Mouse (Mus musculus) kidney, adult 11 months (tissue): ENCODE results near the gene Camk1d.

Source experiments
- DNase-seq: peaks from one replicate; pipeline ENCODE4 v3.0.0; 2022

Gene Camk1d

GRCm38 (mm10) chr2:5658000-5658399, 56.3 kb downstream of the Camk1d start:
- DNase-seq: no peak

- no peak for DNase-seq
Observed at GRCm38 (mm10) chr2:5656326-5656725, 58.0 kb downstream of the Camk1d start.

- no peak for DNase-seq
Observed at GRCm38 (mm10) chr2:5652071-5652470, 62.2 kb downstream of the Camk1d start.

GRCm38 (mm10) chr2:5651285-5651870, 62.9 kb downstream of the Camk1d start:
- no peak for DNase-seq

GRCm38 (mm10) chr2:5649226-5649625, 65.1 kb downstream of the Camk1d start:
- no peak for DNase-seq

- DNase-seq: no peak
Observed at GRCm38 (mm10) chr2:5648764-5649163, 65.6 kb downstream of the Camk1d start.

GRCm38 (mm10) chr2:5646322-5646721, 68.0 kb downstream of the Camk1d start:
- DNase-seq: no peak

- no peak for DNase-seq
Observed at GRCm38 (mm10) chr2:5645584-5645983, 68.7 kb downstream of the Camk1d start.

- DNase-seq: no peak
Observed at GRCm38 (mm10) chr2:5643937-5644336, 70.4 kb downstream of the Camk1d start.

- DNase-seq: no peak
Observed at GRCm38 (mm10) chr2:5643226-5643625, 71.1 kb downstream of the Camk1d start.

- no peak for DNase-seq
Observed at GRCm38 (mm10) chr2:5642624-5643023, 71.7 kb downstream of the Camk1d start.

GRCm38 (mm10) chr2:5641678-5642077, 72.6 kb downstream of the Camk1d start:
- DNase-seq: no peak

GRCm38 (mm10) chr2:5640586-5640985, 73.7 kb downstream of the Camk1d start:
- no peak for DNase-seq

GRCm38 (mm10) chr2:5636801-5637742, 77.2 kb downstream of the Camk1d start:
- no peak for DNase-seq

GRCm38 (mm10) chr2:5632355-5632684, 82.0 kb downstream of the Camk1d start:
- peak; percentile 2 for DNase-seq

GRCm38 (mm10) chr2:5631676-5632354, 82.5 kb downstream of the Camk1d start:
- no peak for DNase-seq

- DNase-seq: no peak
Observed at GRCm38 (mm10) chr2:5630710-5631109, 83.6 kb downstream of the Camk1d start.

- DNase-seq: no peak
Observed at GRCm38 (mm10) chr2:5624379-5624778, 89.9 kb downstream of the Camk1d start.

GRCm38 (mm10) chr2:5618361-5618896, 95.9 kb downstream of the Camk1d start:
- no peak for DNase-seq

GRCm38 (mm10) chr2:5614896-5615295, 99.4 kb downstream of the Camk1d start:
- no peak for DNase-seq

- no peak for DNase-seq
Observed at GRCm38 (mm10) chr2:5614308-5614705, 100.0 kb downstream of the Camk1d start.

- DNase-seq: no peak
Observed at GRCm38 (mm10) chr2:5613651-5614307, 100.5 kb downstream of the Camk1d start.

- no peak for DNase-seq
Observed at GRCm38 (mm10) chr2:5611601-5612000, 102.7 kb downstream of the Camk1d start.
